Mouse (Mus musculus) frontal cortex, postnatal 14 days (tissue): ENCODE data around the gene Ybx1.
"Not testable (repeated sequence)": the region's sequence is repeated elsewhere in the genome, so short reads cannot be mapped to it uniquely, and the experiment has no call there.

Experiments used
- DNase-seq, 2 experiments: peaks; one replicate each; pipeline ENCODE4 v3.0.0; 2022; ENCODE audit warnings: low spot score in 2 of 2

The Ybx1 gene

DNA sequence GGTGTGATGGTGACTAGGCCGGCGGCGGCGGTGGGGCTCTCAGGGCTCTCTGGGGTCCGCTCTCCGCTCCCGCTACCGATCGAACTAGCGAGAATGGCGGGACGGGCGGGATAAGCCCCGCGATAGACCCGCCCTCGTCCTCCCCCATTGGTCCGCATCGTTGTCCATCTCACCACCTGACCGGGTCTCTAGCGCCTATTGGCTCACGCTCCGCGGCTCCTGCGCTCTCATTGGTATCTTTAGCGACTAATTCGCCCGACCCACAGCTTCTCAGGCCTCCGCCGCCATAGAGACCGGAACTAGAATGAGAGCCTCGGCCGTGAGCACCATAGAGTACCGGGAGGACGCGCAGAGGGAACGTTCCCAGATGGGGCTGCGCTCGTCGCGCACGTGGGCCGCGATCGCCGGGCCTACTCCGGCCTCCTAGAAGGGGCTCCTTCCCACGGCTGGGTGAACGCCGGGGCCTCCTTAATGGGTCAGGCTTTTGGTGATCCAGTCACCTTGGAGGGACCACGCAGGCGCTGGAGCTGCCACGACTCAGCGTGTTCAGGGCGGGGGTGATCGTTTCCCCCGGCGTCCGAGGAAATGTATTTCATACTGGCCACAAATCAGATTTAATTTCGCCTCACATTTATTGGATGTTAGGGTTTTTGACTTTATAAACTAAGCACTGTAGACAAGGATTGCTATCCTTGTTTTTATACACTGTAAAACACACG lies at the start of gene Ybx1:
TSS of gene Ybx1 (minus strand) at position 190 of the 719 bp plus-strand sequence.
- peak; percentile 99 to 100 for DNase-seq

DNA sequence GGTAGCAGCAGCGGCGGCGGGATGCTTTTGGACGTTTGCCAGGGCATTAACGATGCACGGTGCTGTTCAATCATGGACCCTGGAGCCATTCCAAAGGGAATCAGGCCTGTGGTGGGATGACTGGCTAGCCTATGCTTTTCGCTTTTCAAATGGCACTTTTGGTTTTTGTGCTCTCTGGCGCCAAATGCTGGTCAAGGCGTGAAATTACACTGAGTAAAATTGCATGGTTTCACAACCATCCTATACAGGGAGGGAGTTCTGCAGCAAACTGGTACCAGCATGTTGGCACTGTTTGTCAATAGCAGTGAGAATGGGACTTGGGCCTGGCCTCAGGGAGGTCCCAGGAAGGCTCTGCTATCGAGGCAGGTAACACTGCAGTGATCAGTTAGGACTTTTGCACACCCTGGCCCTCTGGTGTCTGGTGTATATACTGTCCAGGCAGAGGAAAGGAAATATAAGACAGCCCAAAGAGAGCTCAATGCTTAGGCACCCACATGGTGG lies 44.5 kb upstream of the Ybx1 start:
- DNase-seq: peak; percentile 24 to 28

DNA sequence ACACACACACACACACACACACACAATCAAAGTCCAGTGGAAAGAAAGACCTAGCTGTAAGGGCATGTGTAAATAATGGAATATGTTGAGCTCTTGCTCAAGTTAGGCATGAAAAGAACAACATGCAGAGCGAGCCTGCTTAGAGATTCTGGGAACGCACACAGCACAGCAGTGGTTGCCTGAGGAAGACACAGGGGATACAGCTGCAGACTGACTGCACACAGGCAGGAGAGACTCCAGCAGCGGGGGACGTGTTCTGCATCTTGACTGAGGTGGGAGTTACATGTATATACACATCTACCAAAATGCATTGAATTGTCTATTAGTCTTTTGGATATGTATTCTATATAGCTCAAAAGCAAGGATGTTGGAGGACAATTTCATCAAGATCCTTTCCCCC lies 44.0 kb upstream of the Ybx1 start:
- DNase-seq: peak in 1 of 2 experiments; percentile 12

DNA sequence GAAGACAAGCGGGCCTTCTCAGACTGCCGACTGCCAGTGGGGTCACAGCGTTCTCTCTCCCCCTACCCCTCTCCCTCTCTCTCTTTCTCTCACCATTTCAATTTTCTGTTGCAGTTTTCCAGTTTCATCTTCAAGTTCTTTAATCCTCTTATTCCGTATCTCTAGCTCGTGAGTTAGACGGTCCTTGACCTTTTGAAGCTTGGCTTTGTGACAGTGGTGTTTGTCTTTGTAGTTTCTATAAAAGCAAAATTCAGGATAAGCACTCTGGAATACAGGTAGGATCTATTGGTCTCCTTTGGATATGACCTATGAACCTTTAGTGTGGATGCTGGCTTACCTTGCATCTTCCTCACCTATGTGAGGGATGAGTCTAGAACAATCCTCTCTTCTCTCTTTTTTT lies 39.1 kb upstream of the Ybx1 start:
- no peak for DNase-seq

DNA sequence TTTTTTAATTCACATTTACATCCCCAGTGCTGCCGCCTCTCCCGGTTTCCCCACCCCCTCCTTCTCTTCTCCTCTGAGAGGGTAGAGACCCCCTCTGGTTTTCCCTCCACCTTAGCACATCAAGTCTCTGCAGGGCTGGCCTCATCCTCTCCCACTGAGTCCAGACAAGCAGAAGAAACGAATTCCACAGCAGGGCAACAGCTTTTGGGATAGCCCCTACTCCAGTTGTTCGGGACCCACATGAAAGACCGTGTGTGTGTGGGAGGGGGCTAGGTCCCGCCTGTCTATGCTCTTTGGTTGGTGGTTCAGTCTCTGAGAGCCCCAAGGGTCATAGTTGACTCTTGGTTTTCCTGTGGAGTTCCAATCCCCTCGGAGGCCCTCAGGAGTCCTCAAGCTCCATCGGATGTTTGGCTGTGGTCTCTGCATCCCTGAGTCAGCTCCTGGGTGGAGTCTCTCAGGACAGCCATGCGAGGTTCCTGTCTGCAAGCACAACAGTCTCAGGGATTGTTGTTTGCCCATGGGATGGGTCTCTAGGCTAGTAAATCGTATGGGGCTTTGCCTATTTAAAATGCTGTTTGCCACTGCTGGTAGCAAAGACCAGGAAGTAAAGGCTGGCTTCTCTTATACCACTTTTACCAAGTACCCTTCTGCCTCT lies 26.6 kb upstream of the Ybx1 start:
- DNase-seq: no peak

DNA sequence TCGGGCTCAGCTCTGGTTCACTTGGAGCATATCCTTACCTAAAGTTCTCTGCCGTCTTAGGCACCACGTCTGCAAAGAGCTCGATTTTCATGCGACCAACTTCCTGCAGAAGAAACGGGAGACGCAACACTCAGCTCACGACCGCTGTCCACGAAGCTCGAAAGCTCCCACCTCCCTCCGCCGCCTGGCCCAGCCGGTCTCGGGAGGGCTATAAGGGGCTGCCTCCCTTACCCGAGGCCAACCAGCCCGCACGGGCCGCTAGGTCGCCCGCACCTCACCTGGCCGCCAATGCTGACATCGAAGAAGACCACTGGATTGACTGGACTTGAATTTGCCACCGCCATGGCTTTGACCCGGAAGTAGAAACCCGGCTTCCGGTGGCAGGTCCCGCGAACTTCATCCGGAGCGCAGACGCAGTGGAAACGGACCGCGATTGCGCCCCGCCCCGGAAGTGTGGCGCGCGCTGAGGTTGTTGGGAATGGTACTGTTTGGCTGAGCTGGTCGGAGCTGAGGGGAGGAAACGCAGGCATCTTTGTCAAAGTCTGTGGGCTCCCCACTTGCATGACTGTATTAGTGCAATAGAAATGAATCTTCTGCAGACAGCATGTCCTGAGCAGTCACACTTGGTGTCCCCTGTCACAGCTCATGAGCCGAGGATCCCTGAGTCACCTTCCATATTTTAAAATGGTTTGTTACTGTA lies 25.9 kb upstream of the Ybx1 start, which contains the start of gene Ppih:
TSS of gene Ppih (minus strand) at position 416 of the 700 bp plus-strand sequence.
- peak; percentile 90 to 94 for DNase-seq

DNA sequence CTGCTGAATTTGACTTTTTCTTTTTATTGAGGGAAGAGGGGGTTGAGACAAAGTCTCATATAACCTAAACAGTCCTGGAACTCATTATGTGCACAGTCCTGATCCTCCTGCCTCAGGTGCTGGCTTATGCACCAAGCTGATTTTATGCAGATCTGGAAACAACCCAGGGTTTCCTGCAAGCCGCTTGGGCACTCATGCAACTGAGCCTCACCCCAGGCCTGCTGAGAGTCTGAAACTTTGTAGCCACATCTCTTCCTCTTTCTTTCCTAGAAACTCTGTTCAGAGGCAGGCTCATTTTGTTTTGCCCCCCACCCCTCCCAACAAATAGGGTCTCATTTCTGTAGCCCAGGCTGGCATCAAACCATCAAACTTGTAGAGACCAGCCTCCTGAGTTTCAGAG lies 19.4 kb upstream of the Ybx1 start:
- DNase-seq: no peak

DNA sequence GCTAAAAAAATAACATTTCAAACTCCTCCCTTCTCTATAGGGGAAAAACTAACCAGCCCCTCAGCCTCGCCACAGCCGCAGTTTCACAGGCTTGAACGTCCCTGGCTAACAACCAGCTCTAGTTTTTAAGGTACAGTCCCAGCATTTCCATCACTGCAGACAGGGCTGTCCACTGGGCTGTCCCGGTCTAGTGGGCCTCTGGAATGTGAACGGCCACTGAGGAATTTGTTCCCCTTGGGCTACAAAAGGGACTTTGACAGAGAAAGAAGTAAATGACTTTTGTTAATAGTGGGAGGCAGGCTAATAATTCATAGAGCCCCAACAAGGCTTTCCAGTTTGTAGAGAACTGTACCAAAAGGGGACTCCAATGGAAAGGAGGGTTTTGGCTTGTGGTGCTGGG lies 11.0 kb upstream of the Ybx1 start:
- DNase-seq: no peak

DNA sequence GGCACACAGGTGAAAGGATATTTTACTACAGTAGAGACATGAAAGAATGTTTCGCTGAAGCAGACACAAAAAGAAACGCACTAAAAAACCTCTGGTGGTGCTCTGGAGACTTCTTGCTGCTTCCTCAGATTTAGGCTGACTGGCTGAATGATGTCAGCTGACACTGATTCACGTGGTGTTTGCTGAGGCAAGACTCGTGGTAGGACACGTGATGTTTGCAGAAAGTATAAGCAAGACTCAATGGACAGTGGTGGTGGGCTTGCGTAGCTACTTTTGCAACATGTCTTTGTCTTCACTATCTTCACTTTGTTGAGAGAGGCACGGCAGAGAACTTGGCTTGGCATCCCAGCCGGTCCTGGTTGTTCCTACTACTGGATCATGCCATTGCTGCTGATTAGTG lies 8.9 kb upstream of the Ybx1 start:
- no peak for DNase-seq

DNA sequence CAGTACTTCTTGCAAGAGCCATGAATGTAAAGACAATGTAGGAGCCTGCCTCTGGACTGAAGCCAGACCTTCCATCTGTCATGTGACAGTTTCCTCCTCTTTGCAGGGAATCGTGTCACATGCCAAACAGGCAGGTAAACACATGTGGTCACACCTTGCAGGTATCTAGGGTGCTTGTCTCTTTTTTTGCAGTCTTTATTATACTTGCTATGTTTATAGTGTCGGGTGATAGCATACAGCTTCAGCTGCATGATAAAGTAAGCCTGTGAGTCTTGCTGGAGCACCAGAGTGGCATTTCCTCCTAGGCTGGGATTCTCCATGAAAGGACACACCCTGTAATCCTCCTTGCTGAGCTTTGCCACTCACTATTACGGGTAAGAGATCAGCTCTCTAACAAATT lies 7.4 kb upstream of the Ybx1 start:
- DNase-seq: no peak

DNA sequence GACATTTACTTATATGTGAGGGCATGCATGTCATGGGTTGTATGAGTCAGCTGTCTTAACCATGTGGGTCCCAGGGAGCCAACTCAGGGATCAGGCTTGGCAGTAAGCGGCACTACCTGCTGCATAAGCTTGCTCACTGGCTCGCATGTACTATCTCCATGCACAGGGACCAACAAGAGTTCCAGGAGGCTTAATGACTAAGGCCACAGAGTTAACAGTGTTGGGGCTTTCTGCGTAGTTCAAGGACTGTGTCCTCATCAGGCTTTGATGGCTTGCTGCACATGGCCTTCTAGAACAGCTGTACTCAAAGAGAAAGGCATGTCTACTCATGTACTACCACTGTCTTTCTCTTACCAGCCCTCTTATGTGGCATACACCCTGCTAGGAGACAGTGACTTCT lies 6.4 kb upstream of the Ybx1 start:
- no peak for DNase-seq

DNA sequence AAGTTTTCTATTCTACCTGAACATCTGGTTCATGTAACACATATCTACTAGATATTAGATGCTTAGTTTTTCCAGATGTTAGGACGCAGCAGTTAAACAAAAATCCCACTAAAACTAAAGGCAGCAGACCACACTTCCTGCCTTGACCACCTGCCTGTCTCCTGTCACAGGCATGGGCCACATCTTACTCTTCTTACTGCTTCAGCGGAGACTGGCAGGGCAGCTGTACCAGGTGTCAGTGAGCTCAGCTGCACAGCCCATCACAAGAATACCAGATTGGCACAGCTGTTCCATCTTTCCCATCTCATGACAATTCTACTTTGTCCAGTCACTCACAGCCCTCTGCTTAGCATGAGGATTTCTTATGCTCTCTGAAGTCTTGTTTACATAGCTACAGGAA lies 3.0 kb upstream of the Ybx1 start:
- DNase-seq: no peak

DNA sequence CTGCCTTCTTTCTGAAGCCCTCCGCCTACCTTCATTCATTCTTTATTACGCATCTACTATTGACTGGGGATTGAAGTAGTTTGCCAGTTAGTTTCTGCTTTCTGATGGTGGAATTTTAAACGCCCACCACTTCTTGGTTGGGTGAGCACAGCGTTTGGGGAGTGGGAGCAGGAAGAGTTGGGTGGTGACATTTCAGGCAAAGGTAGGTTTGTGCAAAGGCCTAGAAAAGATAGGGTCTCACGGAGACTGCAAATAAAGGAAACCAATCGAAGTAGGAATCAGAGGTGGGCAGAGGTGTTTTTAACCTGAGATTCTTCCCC lies 690 bp upstream of the Ybx1 start:
- no peak for DNase-seq

DNA sequence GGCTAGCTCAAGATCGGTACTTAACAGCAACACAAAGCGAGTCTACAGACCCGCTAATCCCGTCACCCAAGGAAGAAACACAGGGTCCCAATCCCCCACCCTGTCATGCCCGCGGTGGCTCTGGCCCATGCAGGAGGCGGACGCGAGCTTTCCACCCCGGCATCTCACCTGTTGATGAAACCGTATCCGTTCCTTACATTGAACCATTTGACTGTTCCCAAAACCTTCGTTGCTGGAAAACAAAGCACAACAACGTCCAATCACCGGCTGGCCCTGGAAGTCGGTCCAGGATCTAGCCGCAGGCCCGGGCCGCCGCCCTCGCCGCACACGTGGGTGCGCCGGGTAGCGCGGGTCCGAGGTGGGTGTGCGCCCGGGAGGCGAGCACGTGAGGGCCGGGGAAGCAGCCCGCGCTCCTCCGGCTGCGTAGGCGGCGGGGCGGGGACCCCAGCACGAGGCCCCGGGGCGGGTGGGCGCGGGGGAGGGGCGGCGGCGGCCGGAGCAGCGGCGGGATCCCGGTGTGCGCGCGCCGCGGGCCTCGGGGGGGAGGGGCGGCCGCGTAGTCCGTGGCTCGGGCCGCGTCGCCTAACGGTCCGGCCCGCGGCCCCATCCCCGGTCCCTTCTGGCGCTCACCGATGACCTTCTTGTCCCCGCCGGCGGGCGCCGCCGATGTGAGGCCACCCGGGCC lies 688 bp downstream of the Ybx1 start:
- peak in 1 of 2 experiments; percentile 21 for DNase-seq

DNA sequence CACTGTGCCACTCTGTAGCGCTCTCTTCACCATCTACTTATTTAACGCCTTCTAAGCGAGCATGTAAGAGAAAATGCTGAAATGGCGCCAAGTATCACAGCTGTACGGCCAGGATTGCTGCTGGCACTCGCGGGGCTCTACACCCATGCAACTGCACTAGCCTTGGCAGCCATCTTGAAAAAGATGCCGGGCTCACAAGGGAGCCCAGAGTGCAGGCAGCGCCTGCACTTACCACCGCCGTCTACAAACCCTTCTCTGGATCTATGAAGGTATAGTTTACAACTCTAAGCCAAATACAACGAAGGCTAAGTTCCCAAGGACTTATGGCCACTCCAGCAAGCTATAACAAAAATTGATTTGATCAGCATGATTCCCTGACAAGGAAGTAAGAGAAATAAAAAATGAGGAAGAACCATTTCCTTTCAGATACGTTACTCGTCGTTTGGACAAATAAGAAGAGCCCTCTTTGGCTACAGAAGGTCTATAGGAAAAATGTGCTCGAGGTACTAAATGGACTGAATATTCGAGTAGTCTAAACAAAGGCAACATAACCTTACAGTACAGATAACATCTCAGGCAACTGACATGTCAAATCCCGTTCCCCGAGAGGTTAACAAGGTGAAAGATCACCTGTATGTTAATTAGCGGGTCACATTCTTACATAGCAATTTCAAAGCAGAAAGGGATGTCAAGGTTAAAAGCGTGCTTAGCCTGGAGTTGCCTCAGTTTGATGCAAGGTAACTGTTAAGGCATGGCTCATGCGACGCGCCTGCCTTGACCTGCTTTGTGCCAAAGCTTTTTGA lies 1.4 kb downstream of the Ybx1 start:
- peak; percentile 48 to 51 for DNase-seq

DNA sequence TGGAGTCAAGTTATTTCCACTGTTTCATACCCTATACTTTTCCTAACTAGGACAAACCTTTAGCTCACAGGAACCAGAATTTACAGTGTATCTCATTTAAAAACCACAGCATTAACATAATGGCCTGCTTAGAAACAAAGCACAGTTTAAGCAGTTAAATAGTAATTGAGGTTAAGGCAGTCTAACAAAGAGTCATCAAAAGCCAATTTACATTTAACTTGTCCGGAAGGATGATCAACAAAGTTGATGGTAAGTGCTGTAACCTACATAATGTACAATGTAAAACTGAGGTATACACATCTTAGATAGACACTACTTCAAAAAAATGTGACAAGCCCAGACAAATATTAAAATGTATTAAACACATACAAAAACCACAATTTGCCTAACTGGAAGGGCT lies 2.5 kb downstream of the Ybx1 start:
- no peak for DNase-seq

DNA sequence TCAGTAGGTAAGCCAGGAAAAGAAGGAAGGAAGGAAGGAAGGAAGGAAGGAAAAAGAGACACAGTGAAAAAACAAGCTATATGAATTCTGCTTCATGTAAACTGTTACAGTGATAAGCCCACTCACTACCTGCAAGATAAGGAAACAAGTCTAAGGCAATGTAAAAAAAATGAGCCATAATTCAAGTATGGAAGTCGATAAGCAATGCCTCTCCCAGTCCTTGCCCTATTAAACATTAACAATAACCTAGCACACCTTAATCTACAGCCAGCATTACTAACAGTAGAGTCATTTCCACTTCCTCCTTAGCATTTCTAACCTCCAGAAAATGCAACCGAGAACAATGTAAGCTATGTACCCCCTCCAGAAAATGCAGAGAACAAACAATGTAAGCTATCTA lies 9.1 kb downstream of the Ybx1 start:
- DNase-seq: no peak

DNA sequence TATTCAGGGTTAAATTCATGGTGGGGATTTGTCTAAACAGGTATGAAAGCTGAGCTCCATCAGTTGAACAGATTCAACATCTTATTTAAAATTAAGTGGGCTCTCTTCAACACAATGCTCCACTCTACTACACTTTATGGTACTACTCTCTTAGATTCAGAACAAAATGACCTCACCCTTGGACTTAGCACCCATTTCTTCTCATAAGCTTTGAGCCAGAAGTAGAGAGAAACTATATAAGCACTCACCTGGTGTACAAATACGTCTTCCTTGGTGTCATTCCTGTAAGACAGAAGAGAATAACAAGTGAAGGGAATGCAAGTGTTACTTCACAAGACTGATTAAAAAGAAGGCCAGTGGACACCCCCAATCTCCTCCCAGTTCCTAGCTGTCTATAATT lies 9.5 kb downstream of the Ybx1 start:
- DNase-seq: no peak

DNA sequence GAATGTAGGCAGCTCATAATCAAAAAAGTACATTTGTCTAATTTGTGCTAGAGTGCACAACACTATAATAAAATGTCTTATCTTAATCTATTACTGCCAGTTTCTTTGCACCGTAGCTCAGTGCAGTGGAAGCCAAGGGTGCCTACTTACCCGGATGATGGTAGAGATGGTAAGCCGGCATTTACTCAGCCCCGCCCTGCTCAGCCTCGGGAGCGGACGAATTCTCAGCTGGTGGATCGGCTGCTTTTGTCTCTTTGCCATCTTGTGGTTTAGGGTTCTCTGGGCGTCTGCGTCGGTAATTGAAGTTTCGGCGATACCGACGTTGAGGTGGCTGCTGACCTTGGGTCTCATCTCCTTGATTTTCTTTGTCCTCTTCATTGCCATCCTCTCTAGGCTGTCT lies 15.6 kb downstream of the Ybx1 start:
- not testable (repeated sequence) for DNase-seq

DNA sequence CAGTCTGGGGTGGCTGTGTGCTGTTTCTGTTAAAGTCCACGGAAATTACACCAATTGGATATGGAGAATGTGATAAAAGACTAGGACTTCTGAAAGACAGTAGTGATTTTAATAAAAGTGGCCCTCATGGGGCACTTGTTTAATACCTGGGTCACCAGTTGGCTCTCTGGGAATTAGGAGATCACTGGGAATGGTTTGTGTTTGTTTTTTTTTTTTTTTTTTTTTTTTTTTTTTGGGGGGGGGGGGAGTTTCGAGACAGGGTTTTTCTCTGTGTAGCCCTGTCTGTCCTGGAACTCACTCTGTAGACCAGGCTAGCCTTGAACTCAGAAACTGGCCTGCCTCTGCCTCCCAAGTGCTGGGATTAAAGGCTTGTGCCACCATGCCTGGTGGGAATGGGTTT lies 18.7 kb downstream of the Ybx1 start:
- no peak for DNase-seq

DNA sequence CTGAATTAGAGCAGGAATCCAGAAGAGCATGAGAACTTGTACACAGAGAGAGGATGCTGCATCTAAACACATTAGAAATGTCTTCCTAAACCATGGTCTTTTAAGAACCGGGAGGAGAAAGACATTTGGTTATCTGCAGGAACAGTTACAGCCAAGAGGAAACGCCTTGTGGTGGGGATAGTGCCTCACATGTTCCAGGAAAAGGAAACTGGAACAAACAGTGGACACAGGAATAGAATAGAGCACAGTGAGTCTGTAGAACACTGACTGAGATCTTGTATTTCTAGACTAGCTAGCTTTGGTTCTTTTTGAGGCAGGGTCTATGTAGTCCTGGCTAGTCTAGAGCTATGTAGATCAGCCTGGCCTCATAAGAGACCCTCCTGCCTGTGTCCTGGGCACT lies 19.2 kb downstream of the Ybx1 start:
- no peak for DNase-seq

DNA sequence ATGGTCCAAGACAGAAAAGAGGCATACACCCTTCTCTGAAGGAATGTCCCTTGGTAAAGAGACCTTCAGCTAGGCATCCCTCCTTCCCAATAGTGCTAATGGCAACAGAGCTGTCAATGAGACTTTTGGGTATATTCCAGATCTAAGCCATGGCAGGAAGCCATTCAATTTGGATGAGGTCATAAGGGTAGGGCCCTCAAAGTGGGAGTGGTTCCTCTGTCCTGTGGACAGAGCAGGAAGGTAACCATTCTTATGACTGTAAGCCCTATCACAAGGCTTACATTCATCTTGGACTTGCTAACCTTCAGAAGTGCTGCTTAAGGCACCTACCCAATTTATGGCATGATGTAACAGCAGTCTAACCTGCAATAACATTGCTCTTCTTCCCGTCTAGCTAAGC lies 19.8 kb downstream of the Ybx1 start:
- DNase-seq: no peak
